Mouse (Mus musculus): Measurements from ENCODE around the gene Idua.

Gene Idua

DNA sequence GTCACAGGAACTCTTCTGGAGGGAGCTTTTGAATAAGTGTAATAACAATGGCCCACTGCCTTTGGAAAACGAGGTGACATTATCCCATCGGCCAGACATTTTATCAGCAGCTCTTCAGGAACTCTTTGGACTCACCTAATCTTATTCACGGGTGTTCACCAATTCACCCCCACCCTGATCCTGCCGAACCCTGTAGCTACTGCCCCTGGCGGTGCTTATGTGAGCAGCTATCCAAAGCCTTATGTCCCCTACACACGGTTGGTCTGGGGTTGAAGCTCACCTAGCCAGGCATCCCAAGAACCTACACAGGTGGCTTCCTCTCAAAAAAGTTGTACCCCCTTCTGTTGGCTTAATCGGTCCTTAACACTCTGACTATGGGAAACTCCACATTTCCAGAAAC, 59.6 kb downstream of the Idua start:
- no peak for DNase-seq (ENCODE audit: low spot score)

DNA sequence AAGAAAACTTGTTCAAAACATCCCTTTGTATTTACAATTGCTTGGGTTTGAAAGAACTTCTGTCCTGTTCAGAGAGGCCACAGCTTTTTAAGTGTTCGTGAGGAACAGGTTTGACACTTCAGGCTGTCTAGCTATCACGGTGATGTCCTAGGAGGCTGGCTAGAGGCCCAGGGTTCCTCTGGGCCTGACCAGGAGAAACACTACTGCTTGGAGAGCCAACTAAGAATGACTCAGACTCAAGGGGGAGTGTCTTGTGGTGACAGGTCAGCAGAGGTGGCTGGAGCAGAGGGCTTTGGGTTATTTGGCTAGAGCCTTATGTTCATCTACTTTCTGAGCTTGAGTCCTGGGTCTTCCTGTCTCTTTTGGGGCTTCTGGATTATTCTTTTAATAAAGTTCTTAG, 63.9 kb downstream of the Idua start:
- DNase-seq (ENCODE audit: low spot score), result no peak

DNA sequence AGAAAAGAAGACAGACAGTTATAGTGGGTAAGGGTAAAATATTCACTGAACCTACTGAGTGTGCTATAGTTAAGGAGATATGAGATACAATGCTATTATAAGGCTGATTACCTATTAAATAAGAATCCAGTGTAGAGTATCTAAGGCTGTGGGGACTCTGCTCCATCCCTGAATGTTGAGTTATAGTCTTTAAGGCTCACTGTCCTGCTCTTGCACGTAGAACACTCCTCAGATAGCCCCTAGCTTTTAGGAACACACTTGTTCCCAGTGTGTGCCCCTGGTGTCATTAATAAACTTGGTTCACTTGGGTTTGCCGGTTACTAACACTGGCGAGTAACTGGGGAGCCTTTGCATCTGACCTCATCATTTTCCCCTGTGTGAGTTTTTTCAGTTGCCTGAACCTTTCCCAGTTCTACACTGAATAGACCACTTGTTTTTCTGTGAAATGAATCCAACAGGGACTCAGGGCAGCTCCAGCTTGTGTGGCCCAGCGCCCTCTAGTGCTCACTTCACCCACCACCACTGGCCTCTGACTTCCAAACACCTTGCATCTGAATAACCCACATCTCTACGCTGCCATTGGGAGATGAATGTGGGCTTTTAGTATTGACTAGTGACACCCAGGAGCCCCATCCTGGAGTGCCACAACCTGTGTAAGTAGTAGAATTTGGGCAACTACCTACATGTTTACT, 66.6 kb downstream of the Idua start:
- peak; percentile 89 for DNase-seq (ENCODE audit: low spot score)

DNA sequence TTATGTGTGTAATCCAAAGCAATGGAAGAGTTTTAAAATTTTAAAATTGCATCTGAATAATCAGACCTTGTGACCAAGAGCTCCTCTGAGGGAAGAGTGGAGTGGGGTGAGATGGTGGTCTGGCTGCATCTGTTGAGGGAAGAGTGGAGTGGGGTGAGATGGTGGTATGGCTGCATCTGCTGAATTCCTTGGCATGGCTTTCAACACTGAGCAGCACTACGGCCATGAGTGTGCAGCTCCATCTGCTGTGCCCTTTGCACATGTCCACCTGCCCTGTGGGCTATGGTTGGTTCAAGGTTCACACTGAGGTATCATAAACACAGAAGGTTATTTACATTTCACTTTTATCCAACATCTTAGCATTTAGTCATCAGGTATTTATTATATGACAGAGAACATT, 67.3 kb downstream of the Idua start:
- no peak for DNase-seq (ENCODE audit: low spot score)

Measured in embryo, embryonic 10 days (tissue).